Mouse (Mus musculus) left cerebral cortex, postnatal 25 days (tissue): ENCODE results near the gene Dlec1. TPM values are rescaled to one million over a fixed set of nuclear protein-coding genes. Genes with fewer than 3 reads are reported as not detected.

Experiments used
- DNase-seq, 2 experiments: peaks; one replicate each; pipeline ENCODE4 v3.0.0; 2022; ENCODE audit warnings: low spot score in 2 of 2, mixed read lengths in 1 of 2
- intact Hi-C: fragments of 180-260 bp; cut with DNase I; formaldehyde crosslinking; loops from one replicate; pipeline ENCODE4 v1.15.1; 2025
- total RNA-seq, 2 experiments: library from RNA; stranded (reverse); gene quantifications; 2 replicates each; pipeline ENCODE4 v1.2.3; 2021

Dlec1 gene
- total RNA-seq, 2 experiments from 2014 or later = 2.5 to 4.4 TPM

GRCm38 (mm10) chr9:119122596-119123369 is 20.5 kb downstream of the Dlec1 start:
- intact Hi-C loops = no loop called here
- DNase-seq = no peak

- DNase-seq = no peak
- intact Hi-C loops = no loop called here
Measured at GRCm38 (mm10) chr9:119128436-119129181, 26.3 kb downstream of the Dlec1 start.

GRCm38 (mm10) chr9:119130692-119131091 is 28.4 kb downstream of the Dlec1 start:
- intact Hi-C loops = no loop called here
- no peak for DNase-seq

GRCm38 (mm10) chr9:119138836-119139235 is 36.6 kb downstream of the Dlec1 start:
- intact Hi-C loops = no loop called here
- no peak for DNase-seq

- intact Hi-C loops = no loop called here
- no peak for DNase-seq
Measured at GRCm38 (mm10) chr9:119142066-119142465, 39.8 kb downstream of the Dlec1 start.

GRCm38 (mm10) chr9:119143372-119143771 is 41.1 kb downstream of the Dlec1 start:
- intact Hi-C loops = no loop called here
- DNase-seq = no peak

- intact Hi-C loops = no loop called here
- no peak for DNase-seq
Measured at GRCm38 (mm10) chr9:119144696-119145095, 42.4 kb downstream of the Dlec1 start.

GRCm38 (mm10) chr9:119145137-119145536 is 42.9 kb downstream of the Dlec1 start:
- DNase-seq = no peak
- intact Hi-C loops = no loop called here

GRCm38 (mm10) chr9:119145638-119146037 is 43.4 kb downstream of the Dlec1 start:
- intact Hi-C loops = no loop called here
- no peak for DNase-seq

GRCm38 (mm10) chr9:119146098-119146770 is 44.0 kb downstream of the Dlec1 start:
- intact Hi-C loops = no loop called here
- no peak for DNase-seq

GRCm38 (mm10) chr9:119149601-119150000 is 47.3 kb downstream of the Dlec1 start:
- DNase-seq = no peak
- intact Hi-C loops = no loop called here

GRCm38 (mm10) chr9:119151751-119152150 is 49.5 kb downstream of the Dlec1 start:
- DNase-seq = no peak
- intact Hi-C loops = loop anchor here (10.0 kb wide), 1 partner anchor 203 kb away; the partner anchor contains the start of gene Xylb

- intact Hi-C loops = loop anchor here (10.0 kb wide), 1 partner anchor 199 kb away; the partner anchor contains the start of gene Xylb
- no peak for DNase-seq
Measured at GRCm38 (mm10) chr9:119155416-119155815, 53.1 kb downstream of the Dlec1 start.

- intact Hi-C loops = loop anchor here (10.0 kb wide), 1 partner anchor 199 kb away; the partner anchor contains the start of gene Xylb
- DNase-seq = no peak
Measured at GRCm38 (mm10) chr9:119155826-119156225, 53.5 kb downstream of the Dlec1 start.

GRCm38 (mm10) chr9:119156278-119157201 is 54.3 kb downstream of the Dlec1 start, which contains the start of gene Acaa1b:
Acaa1b (minus strand) TSS chr9:119157093.
- DNase-seq = peak; percentile 62 to 64
- intact Hi-C loops = loop anchor here (10.0 kb wide), 1 partner anchor 198 kb away; the partner anchor contains the start of gene Xylb

- DNase-seq = no peak
- intact Hi-C loops = loop anchor here (10.0 kb wide), 1 partner anchor 196 kb away; the partner anchor contains the start of gene Xylb
Measured at GRCm38 (mm10) chr9:119158861-119159260, 56.6 kb downstream of the Dlec1 start, which contains the start of gene Gm47289. Gm47289 (plus strand) TSS chr9:119159161.

- intact Hi-C loops = no loop called here
- no peak for DNase-seq
Measured at GRCm38 (mm10) chr9:119160689-119161088, 58.4 kb downstream of the Dlec1 start.

GRCm38 (mm10) chr9:119164743-119165142 is 62.5 kb downstream of the Dlec1 start:
- intact Hi-C loops = no loop called here
- DNase-seq = no peak

GRCm38 (mm10) chr9:119165548-119165947 is 63.3 kb downstream of the Dlec1 start:
- intact Hi-C loops = no loop called here

More at GRCm38 (mm10) chr9:119165548-119165947, 63.3 kb downstream of the Dlec1 start:
- DNase-seq = no peak
